Mouse (Mus musculus) MEL (cell line): ENCODE measurements around the gene Id1. TPM values are rescaled to one million over a fixed set of nuclear protein-coding genes. Genes with fewer than 3 reads are reported as not detected.

Experiments
- DNase-seq: peaks from one replicate; pipeline ENCODE4 v3.0.0; 2011; ENCODE audit warnings: low read depth, low spot score
- H3K27ac ChIP-seq: 2 replicates; pipeline ENCODE4 v1.5.1; 2012; ENCODE audit warnings: low read depth, mild to moderate bottlenecking, control low read depth, low read length, moderate library complexity; ENCODE audit not compliant: control insufficient read depth
- H3K27me3 ChIP-seq, 2 experiments: fragments of 150-350 bp in 1 of 2; sonication (generic) in 1 of 2; 2 replicates each; pipeline ENCODE4 v1.6.1; 2012; ENCODE audit warnings: low read length in 2 of 2, mild to moderate bottlenecking in 2 of 2, improper control_type of control experiment in 1 of 2, moderate library complexity in 1 of 2; ENCODE audit not compliant: insufficient read depth in 2 of 2, control insufficient read depth in 1 of 2
- H3K36me3 ChIP-seq, 2 experiments: 2 replicates each; pipeline ENCODE4 v1.6.1; 2012 to 2014; ENCODE audit warnings: low read length in 2 of 2, improper control_type of control experiment in 1 of 2, inconsistent platforms in 1 of 2, mild to moderate bottlenecking in 1 of 2; ENCODE audit not compliant: insufficient read depth in 2 of 2, control insufficient read depth in 1 of 2
- H3K4me1 ChIP-seq, 2 experiments: fragments of 150-350 bp in 1 of 2; sonication (generic) in 1 of 2; 2 replicates each; pipeline ENCODE4 v1.6.1; 2012; ENCODE audit warnings: low read length in 2 of 2, improper control_type of control experiment in 1 of 2, mild to moderate bottlenecking in 1 of 2; ENCODE audit not compliant: insufficient read depth in 2 of 2, control insufficient read depth in 1 of 2
- H3K4me3 ChIP-seq, 2 experiments: fragments of 150-350 bp in 1 of 2; sonication (generic) in 1 of 2; 2 replicates each; pipeline ENCODE4 v1.5.1; 2012; ENCODE audit warnings: low read depth in 2 of 2, low read length in 2 of 2, mild to moderate bottlenecking in 2 of 2, moderate library complexity in 2 of 2, control low read depth in 1 of 2, improper control_type of control experiment in 1 of 2; ENCODE audit not compliant: control insufficient read depth in 1 of 2, insufficient read depth in 1 of 2
- H3K79me2 ChIP-seq: 2 replicates; pipeline ENCODE4 v1.6.1; 2012; ENCODE audit warnings: mild to moderate bottlenecking, low read length, moderate library complexity; ENCODE audit not compliant: control insufficient read depth, poor library complexity, insufficient read depth
- H3K9ac ChIP-seq: 2 replicates; pipeline ENCODE4 v1.6.1; 2012; ENCODE audit warnings: low read depth, mild to moderate bottlenecking, control low read depth, low read length, moderate library complexity; ENCODE audit not compliant: control insufficient read depth, poor library complexity, severe bottlenecking
- H3K9me3 ChIP-seq: fragments of 150-350 bp; sonication (generic); replicated peaks from 2 replicates; pipeline ENCODE4 v1.6.1; 2012; ENCODE audit warnings: mild to moderate bottlenecking, low read length, improper control_type of control experiment, moderate library complexity; ENCODE audit not compliant: insufficient read depth
- BHLHE40 ChIP-seq: IDR thresholded peaks from 2 replicates; pipeline ENCODE4 v1.6.1; 2012; ENCODE audit warnings: low read depth, mild to moderate bottlenecking, inconsistent platforms, low read length, improper control_type of control experiment, borderline replicate concordance
- CHD1 ChIP-seq: IDR thresholded peaks from 2 replicates; pipeline ENCODE4 v1.6.1; 2012; ENCODE audit warnings: low read depth, mild to moderate bottlenecking, inconsistent platforms, low read length, improper control_type of control experiment
- ELF1 ChIP-seq: IDR thresholded peaks from 2 replicates; pipeline ENCODE4 v1.6.1; 2014; ENCODE audit warnings: low read depth, mild to moderate bottlenecking, inconsistent platforms, low read length, improper control_type of control experiment, moderate library complexity
- EP300 ChIP-seq, 2 experiments: IDR thresholded peaks; 2 replicates each; pipeline ENCODE4 v1.6.1; 2011; ENCODE audit warnings: improper control_type of control experiment in 2 of 2, low read length in 2 of 2, low read depth in 1 of 2, mild to moderate bottlenecking in 1 of 2
- GATA1 ChIP-seq: IDR thresholded peaks from 2 replicates; pipeline ENCODE4 v1.6.1; 2011; ENCODE audit warnings: low read depth, low read length, improper control_type of control experiment
- KAT2A ChIP-seq: conservative IDR thresholded peaks from 2 replicates; pipeline ENCODE4 v1.6.1; 2012; ENCODE audit warnings: low read depth, low read length, improper control_type of control experiment, inconsistent platforms
- MAFK ChIP-seq: IDR thresholded peaks from 2 replicates; pipeline ENCODE4 v1.6.1; 2011; ENCODE audit warnings: low read depth, mild to moderate bottlenecking, low read length, improper control_type of control experiment, borderline replicate concordance
- MAX ChIP-seq: IDR thresholded peaks from 2 replicates; pipeline ENCODE4 v1.6.1; 2011; ENCODE audit warnings: low read length, improper control_type of control experiment
- NRF1 ChIP-seq: IDR thresholded peaks from 2 replicates; pipeline ENCODE4 v1.6.1; 2014; ENCODE audit warnings: low read depth, mild to moderate bottlenecking, inconsistent platforms, low read length, improper control_type of control experiment, moderate library complexity; ENCODE audit not compliant: poor library complexity, insufficient read depth, severe bottlenecking
- POLR2A ChIP-seq, 2 experiments: IDR thresholded peaks; 2 replicates each; pipeline ENCODE4 v1.6.1; 2011 to 2012; ENCODE audit warnings: low read length in 2 of 2, mild to moderate bottlenecking in 2 of 2, control low read depth in 1 of 2, improper control_type of control experiment in 1 of 2, low read depth in 1 of 2, moderate library complexity in 1 of 2; ENCODE audit not compliant: control insufficient read depth in 1 of 2, insufficient read depth in 1 of 2, poor library complexity in 1 of 2
- POLR2AphosphoS2 ChIP-seq: IDR thresholded peaks from 2 replicates; pipeline ENCODE4 v1.6.1; 2011; ENCODE audit warnings: low read length, improper control_type of control experiment
- TAL1 ChIP-seq: IDR thresholded peaks from 2 replicates; pipeline ENCODE4 v1.6.1; 2012; ENCODE audit warnings: mild to moderate bottlenecking, inconsistent platforms, low read length, moderate library complexity, mixed read lengths
- TBP ChIP-seq: IDR thresholded peaks from 2 replicates; pipeline ENCODE4 v1.8.0; 2011; ENCODE audit warnings: low read depth, low read length, improper control_type of control experiment
- UBTF ChIP-seq: IDR thresholded peaks from 2 replicates; pipeline ENCODE4 v1.6.1; 2012; ENCODE audit warnings: low read depth, mild to moderate bottlenecking, inconsistent platforms, low read length, improper control_type of control experiment, moderate library complexity, borderline replicate concordance; ENCODE audit not compliant: insufficient read depth
- ZMIZ1 ChIP-seq: IDR thresholded peaks from 2 replicates; pipeline ENCODE4 v1.6.1; 2012; ENCODE audit warnings: low read depth, mild to moderate bottlenecking, inconsistent platforms, low read length, improper control_type of control experiment, moderate library complexity
- polyA plus RNA-seq, 2 experiments: library from polyadenylated mRNA; stranded (reverse) in 1 of 2; unstranded in 1 of 2; fragments of >175 nt in 1 of 2; fragments of >200 nt in 1 of 2; gene quantifications; 2 replicates each; pipeline versions ENCODE4 v1.2.1 to v1.2.4; 2012; ENCODE audit warnings: low replicate concordance in 2 of 2, low read depth in 1 of 2; ENCODE audit not compliant: insufficient read length in 2 of 2, insufficient read depth in 1 of 2, missing spikeins in 1 of 2
- total RNA-seq: library from RNA; depleted of rRNA; stranded (reverse); fragments of 300-350 nt; gene quantifications from 2 replicates; pipeline ENCODE4 v1.2.3, GENCODE M21; 2012

Id1 gene
- total and polyA plus RNA-seq, 3 experiments, result 102 to 486 TPM; not detected in 1

DNA sequence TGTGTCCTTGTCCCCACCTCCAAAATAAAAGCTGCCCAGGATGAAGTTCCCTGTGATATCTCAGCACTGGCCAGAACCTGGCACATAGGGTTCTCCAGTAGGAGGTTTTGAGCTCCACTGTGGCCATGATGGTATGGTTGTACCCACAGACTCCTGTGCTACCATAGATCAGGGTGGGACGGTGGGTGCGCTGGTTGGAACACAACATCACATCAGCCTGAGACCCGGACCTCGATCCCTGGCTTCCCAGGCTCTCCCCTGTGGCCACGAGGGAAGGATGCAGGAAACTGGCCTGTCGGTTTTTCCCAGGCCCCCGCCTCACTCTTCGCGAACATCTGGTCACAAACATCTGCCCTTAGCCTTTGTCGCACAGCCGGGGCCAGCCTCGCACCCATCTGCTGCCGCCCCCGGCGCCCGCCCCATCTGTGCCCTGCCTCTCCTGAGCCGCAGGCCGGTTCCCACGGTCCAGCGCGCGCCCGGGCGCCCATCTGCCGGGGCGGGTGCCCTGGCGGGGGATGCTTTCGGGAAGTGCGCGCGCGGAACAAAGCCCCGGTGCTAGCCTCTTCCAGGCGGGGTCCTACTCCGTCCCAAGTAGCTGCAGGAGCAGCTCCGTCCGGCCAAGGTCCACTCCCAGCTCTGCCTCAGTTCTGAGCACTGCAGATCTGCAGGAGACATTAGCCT, 12.3 kb upstream of the Id1 start:
- Histone ChIP-seq H3K9ac (no peak overlapping the region), H3K36me3 (no peaks in the 10 kb centered on the region), H3K79me2 (no peaks in the 10 kb centered on the region), H3K27me3 (no peaks in the 10 kb centered on the region), H3K4me1 (no peaks in the 10 kb centered on the region), H3K4me3 (no peak overlapping the region), H3K9me3 (no peaks in the 10 kb centered on the region), H3K27ac (no peak overlapping the region)
- no peak for DNase-seq
- TF ChIP-seq UBTF (no peak), TAL1 (no peak), TBP (no peak), NRF1 (no peak)

- H3K4me1 ChIP-seq, result no peaks in the 10 kb centered on the region
Observed at GRCm38 (mm10) chr2:152724332-152724723, 11.7 kb upstream of the Id1 start.

DNA sequence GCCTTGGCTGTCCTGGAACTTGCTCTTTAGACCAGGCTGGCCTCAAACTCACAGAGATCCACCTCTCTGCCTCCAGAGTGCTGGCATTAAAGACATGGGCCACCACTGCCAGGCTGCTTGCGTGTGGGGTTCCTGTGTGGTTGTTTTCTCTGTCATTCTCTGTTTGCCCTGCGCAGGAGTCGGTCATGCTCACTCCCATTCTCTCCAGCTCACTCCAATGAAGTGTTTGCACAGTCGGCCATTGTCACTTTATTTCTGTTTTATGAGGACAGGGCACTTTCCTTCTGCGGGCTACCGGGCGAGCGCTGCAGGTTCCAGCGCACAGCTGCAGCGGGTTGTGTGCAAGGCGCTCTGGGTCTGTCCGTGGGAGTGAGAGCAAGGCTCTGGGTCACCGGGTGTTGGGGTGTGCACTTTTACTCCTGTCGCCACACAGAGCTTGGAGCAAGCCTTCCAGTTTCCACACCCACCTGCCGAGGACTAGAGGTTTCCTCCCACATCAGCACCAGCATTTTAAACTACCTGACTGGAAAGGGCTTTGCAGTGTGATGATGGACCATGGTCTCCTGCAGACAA, 10.8 kb upstream of the Id1 start:
- TF ChIP-seq MAX, result no peak
- TF ChIP-seq CHD1, result no peak
- TF ChIP-seq GATA1, result no peak
- no peak for TF ChIP-seq ELF1
- TF ChIP-seq MAFK, result no peak
- no peak for TF ChIP-seq BHLHE40
- TF ChIP-seq EP300 (IDR thresholded peaks at IDR 0.05; ENCODE audit: low read depth in 1 of 2, low read length in 2 of 2), result no peak
- no peak for TF ChIP-seq POLR2A (IDR thresholded peaks at IDR 0.05; ENCODE audit: control insufficient read depth in 1 of 2, insufficient read depth in 1 of 2, low read depth in 1 of 2, low read length in 2 of 2, poor library complexity in 1 of 2)
- TF ChIP-seq ZMIZ1, result no peak
- no peak for TF ChIP-seq POLR2AphosphoS2
- H3K9ac ChIP-seq, result no peak overlapping the region
- no peaks in the 10 kb centered on the region for H3K9me3 ChIP-seq
- no peaks in the 10 kb centered on the region for H3K4me1 ChIP-seq
- no peaks in the 10 kb centered on the region for H3K79me2 ChIP-seq
- H3K27ac ChIP-seq, result no peak overlapping the region
- H3K27me3 ChIP-seq, result no peaks in the 10 kb centered on the region; a peak in 1 of 4 replicates
- H3K4me3 ChIP-seq, result no peak overlapping the region
- no peak for DNase-seq
- no peaks in the 10 kb centered on the region for H3K36me3 ChIP-seq

More at GRCm38 (mm10) chr2:152724332-152724723, 11.7 kb upstream of the Id1 start:
- Histone ChIP-seq H3K27me3 (no peaks in the 10 kb centered on the region), H3K27ac (no peak overlapping the region), H3K36me3 (no peaks in the 10 kb centered on the region), H3K4me3 (no peak overlapping the region), H3K79me2 (no peaks in the 10 kb centered on the region), H3K9me3 (no peaks in the 10 kb centered on the region), H3K9ac (no peak overlapping the region)
- TF ChIP-seq KAT2A (no peak), POLR2AphosphoS2 (no peak), POLR2A (IDR thresholded peaks at IDR 0.05; ENCODE audit: control insufficient read depth in 1 of 2, insufficient read depth in 1 of 2, low read depth in 1 of 2, low read length in 2 of 2, poor library complexity in 1 of 2) (no peak)
- no peak for DNase-seq
